Mouse (Mus musculus): Measurements from ENCODE around the gene Slc39a7. TPM values are rescaled to one million over a fixed set of nuclear protein-coding genes. Genes with fewer than 3 reads are reported as not detected.
"Not testable (repeated sequence)": the region's sequence is repeated elsewhere in the genome, so short reads cannot be mapped to it uniquely, and the experiment has no call there.

Slc39a7 gene
- polyA plus RNA-seq, 1 experiment from 2014 or later, result 160 TPM

DNA sequence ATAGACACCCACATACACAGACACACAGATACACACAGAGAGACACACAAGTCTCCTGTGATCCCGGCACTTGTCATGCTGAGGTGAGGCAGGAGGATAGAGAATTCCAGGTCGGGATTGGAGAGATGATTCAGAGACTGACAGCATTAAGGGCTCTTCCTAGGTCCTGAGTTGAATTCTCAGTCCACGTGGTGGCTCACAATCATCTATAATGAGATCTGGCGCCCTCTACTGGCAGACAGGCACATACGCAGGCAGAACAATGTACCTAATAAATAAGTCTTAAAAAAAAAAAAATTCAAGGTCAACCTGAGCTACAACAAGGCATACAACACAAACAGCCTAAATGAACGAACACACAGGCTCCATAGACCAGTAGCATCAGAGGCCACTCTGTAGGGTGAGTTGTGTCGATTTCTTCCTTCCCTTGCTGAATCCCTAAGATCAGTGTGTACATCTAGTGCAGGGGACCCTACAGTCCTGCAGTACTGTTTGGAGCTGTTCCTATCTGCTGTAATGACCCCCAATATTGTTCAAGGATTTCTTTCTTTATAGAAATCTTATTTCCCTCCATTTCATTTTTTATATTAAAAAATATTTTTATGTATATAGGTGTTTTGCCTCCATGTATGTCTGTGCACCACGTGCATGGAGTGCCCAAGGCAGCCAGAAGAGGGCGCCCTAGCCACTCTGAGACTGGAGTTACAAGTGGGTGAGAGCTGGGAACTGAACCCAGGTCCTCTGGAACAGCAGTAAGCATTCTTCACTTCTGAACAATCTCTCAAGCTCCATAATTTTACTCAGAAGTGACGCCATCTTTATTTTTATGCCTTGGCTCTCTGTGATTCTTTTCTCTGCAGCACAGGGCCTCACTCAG lies 39.5 kb downstream of the Slc39a7 start:
- WGBS, result 31% methylated on average over 10 of the region's 10 CpGs
- Histone ChIP-seq H3K4me1 (no peaks in the 10 kb centered on the region), H3K27ac (no peak overlapping the region), H3K9ac (no peak overlapping the region), H3K9me3 (no peaks in the 10 kb centered on the region), H3K27me3 (0 out of 2 replicates have a peak, but pooled peaks cover 7% of the 10 kb centered on the region), H3K4me2 (no peak overlapping the region), H3K4me3 (replicated peaks) (no peak overlapping the region), H3K36me3 (replicated peaks) (no peaks in the 10 kb centered on the region)
- peak; percentile 39; the same call in 1 of the 2 replicates for ATAC-seq (ENCODE audit: low FRiP score)

DNA sequence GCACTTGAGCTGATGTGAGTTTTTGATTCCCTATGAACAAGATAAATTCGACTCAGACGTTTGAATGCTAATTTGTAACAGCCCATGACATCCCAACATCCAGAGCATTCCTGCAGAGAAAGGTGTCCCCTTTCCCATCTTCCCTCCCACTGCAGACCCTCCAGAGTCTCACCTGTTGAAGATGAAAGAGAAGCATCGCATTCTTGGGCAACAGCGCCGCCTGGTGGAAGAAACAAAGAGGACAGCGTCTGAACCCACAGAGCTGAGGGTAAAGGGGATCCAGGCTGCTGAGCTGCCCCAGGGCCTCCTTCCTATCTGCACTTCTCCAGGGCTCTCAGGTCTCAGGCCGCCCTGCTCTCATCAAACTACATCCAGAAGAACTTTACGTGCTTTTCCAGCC lies 49.3 kb downstream of the Slc39a7 start:
- not testable (repeated sequence) for H3K36me3 ChIP-seq (replicated peaks); H3K9me3 ChIP-seq; H3K27ac ChIP-seq; H3K9ac ChIP-seq; ATAC-seq (ENCODE audit: low FRiP score)
- peaks cover 36% of the 10 kb centered on the region for H3K27me3 ChIP-seq
- peak overlapping the region; percentile 59 for H3K4me2 ChIP-seq
- WGBS, result 11% methylated on average over 8 of the region's 8 CpGs
- H3K4me3 ChIP-seq (replicated peaks), result peak overlapping the region; percentile 45
- peaks cover 20% of the 10 kb centered on the region for H3K4me1 ChIP-seq

DNA sequence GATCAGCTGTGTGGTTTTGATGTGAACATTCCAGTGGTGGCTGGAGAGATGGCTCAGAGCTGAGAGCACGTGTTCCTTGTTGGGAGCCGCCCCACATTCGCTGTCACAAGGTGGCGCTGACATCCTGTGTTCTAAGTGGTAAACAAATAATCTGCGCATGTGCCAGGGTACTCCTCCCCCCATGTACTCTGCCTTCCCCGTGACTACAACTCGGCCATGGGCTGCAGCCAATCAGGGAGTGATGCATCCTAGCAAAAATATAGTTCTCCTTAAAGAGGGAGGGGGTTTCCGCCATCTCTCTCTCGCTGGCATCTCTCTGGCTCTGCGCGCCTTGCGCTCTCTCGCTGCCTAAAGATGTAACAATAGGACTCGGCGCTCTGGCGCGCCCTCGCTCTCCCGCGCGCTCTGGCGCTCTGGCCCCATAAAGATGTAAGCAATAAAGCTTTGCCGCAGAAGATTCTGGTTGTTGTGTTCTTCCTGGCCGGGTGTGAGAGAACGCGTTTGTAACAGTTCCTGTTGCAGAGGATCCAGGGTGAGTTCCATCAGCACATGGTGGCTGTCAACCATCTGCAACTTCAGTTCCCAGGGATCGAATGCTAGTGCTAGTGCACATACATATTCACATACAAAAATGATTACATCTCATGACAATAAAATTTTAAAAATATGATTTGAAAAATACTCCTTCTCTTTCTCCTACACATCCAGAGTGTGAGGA lies 50.1 kb downstream of the Slc39a7 start:
- Histone ChIP-seq H3K4me2 (peak overlapping the region; percentile 59), H3K4me3 (replicated peaks) (peak overlapping the region; percentile 45), H3K27ac (peak overlapping the region; percentile 90), H3K27me3 (peaks cover 44% of the 10 kb centered on the region), H3K4me1 (peaks cover 20% of the 10 kb centered on the region), H3K9ac (peak overlapping the region; percentile 62)
- H3K36me3 ChIP-seq (replicated peaks); H3K9me3 ChIP-seq: not testable (repeated sequence)
- under 1% methylated on average over 27 of the region's 27 CpGs for WGBS
- ATAC-seq (ENCODE audit: low FRiP score), result peak; percentile 95

DNA sequence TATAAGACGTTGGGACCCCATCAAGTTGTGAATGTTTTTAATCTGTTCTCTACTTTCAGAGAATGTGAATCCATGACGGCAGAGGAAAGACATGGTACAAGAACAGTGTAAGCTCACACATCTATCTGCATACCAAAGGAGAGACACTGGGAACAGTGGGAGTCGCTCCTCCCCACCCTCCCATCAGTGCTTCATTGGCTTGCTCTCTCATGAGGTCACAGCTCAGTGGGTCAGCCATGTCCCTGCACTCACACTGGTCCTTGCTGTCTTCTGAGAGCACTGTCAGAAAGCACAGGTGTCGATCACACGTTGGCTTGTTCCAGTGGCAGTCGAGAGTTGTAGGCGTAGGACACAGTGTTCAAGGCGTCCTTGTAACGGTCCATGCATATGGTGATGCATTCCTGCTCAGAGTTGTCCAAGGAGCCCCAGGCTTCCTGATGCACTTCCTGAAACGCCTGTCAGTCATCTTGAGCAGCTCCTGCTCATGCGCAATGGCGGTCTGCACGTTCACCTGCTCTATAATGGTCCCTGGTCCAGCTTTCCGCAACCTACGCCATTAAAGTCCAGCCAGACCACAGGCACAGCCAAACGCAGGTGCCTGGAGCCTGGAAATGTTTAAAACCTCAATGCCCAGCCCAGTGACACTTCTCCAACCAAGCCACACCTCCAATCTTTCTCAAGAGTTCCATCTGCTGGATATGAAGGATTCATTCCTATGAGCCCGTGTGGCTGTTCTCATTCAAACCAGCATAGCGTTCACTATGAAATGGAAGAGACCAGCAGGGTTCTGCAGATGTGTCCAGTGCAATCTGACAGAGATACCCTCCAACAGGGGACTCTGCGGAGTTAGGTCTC lies 51.1 kb downstream of the Slc39a7 start:
- Histone ChIP-seq H3K4me1 (peaks cover 20% of the 10 kb centered on the region), H3K27ac (no peak overlapping the region), H3K36me3 (replicated peaks) (no peaks in the 10 kb centered on the region), H3K9ac (no peak overlapping the region), H3K27me3 (peaks cover 48% of the 10 kb centered on the region), H3K4me3 (replicated peaks) (no peak overlapping the region; the same call in 1 of the 2 replicates), H3K4me2 (peak overlapping the region; percentile 24), H3K9me3 (no peaks in the 10 kb centered on the region)
- no peak for ATAC-seq (ENCODE audit: low FRiP score)
- 81% methylated on average over 19 of the region's 19 CpGs for WGBS

DNA sequence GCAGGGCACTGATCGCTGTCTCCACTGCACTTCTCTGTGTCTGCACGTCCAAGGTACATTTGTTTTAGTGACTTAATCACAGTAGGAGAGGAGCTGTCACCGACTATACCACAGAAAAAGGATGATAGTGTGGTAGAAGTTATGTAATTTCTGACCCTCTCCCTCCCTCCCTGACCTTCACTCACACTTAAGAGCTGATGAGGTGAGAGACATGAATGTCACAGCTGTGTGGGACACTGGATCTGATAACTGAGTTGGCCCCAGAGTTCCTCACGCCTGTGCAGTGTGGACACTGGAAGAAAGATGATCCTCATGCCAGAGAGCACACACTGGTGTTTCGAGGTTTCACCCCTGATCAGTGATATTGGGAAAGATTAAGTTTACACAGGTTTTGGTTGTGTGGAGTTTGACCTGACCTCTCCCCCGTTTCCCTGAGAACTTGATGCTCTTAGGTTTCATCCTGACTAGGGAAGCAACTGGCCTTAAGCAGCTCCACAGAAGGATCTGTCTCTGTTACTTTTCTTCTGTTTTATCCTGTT lies 51.9 kb downstream of the Slc39a7 start:
- Histone ChIP-seq H3K4me2 (no peak overlapping the region), H3K27ac (no peak overlapping the region), H3K4me3 (replicated peaks) (no peak overlapping the region), H3K36me3 (replicated peaks) (no peaks in the 10 kb centered on the region), H3K4me1 (peaks cover 20% of the 10 kb centered on the region), H3K27me3 (peaks cover 50% of the 10 kb centered on the region), H3K9me3 (no peaks in the 10 kb centered on the region), H3K9ac (no peak overlapping the region)
- WGBS, result 78% methylated on average over 6 of the region's 6 CpGs
- no peak for ATAC-seq (ENCODE audit: low FRiP score)

DNA sequence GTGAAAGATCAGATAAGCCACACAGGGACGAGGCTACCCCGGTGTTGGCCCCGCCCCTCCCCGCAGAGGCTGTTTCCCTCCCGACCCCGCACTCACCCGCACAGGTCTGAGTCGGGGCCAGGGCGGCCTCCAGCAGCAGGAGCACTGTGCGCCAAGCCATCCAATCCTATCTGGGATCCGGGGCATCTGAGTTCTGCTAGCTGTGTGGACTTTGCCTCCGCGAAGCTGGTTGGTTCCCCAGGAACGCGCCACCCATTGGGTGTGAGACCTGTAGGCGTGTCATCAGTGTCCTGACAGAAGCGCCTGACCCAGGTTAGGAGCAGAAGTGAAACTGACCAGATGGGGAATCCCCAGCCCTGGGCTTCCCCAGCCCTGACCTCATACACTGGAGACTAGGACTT lies 52.9 kb downstream of the Slc39a7 start:
- Histone ChIP-seq H3K9ac (0 out of 2 replicates have a peak overlapping the region, but pooled peaks have one; percentile 25), H3K4me2 (peak overlapping the region; percentile 51), H3K27ac (no peak overlapping the region), H3K9me3 (no peaks in the 10 kb centered on the region), H3K36me3 (replicated peaks) (no peaks in the 10 kb centered on the region), H3K4me3 (replicated peaks) (peak overlapping the region; percentile 33), H3K4me1 (peaks cover 20% of the 10 kb centered on the region), H3K27me3 (peaks cover 50% of the 10 kb centered on the region)
- no peak for ATAC-seq (ENCODE audit: low FRiP score)
- WGBS, result under 1% methylated on average over 17 of the region's 17 CpGs

MicroRNAs within 50 kb of the gene (microRNA counts, 519-probe panel; counts per million panel counts)
- microRNA mmu-miR-219, result 2,532 counts per million, percentile 17 among the panel's probes with 10 or more counts

Small RNA genes lying within 50 kb of the gene (microRNA-seq; reads per million reads assigned to microRNA genes)
- gene Mir219a-1 (2.9 reads per million, percentile 6 among the genes with 10 or more reads in this experiment), gene Mir219c (not detected)

Other genes starting within 250 kb of the Slc39a7 start
- 11.4 and 13.3 TPM in 2 replicates for gene Angptl4, start 249.9 kb downstream of the Slc39a7 start, polyA plus RNA-seq (2016; fragmentation: Nextera tagmentation; extraction: Ambion mirVana)
- gene Kank3, start 221.2 kb downstream of the Slc39a7 start, polyA plus RNA-seq (2016; fragmentation: Nextera tagmentation; extraction: Ambion mirVana), result 27.3 and 27.8 TPM in 2 replicates
- gene Rps28, start 207.1 kb downstream of the Slc39a7 start, polyA plus RNA-seq (2016; fragmentation: Nextera tagmentation; extraction: Ambion mirVana), result 686 and 713 TPM in 2 replicates
- 371 and 397 TPM in 2 replicates for gene Ndufa7, start 207.1 kb downstream of the Slc39a7 start, polyA plus RNA-seq (2016; fragmentation: Nextera tagmentation; extraction: Ambion mirVana)
- gene Cd320, start 188.6 kb downstream of the Slc39a7 start, polyA plus RNA-seq (2016; fragmentation: Nextera tagmentation; extraction: Ambion mirVana), result 54.7 and 55.1 TPM in 2 replicates
- gene Gm7029, start 157.8 kb downstream of the Slc39a7 start, polyA plus RNA-seq (2016; fragmentation: Nextera tagmentation; extraction: Ambion mirVana), result not detected in 2 replicates
- gene Kifc1, start 141.0 kb downstream of the Slc39a7 start, polyA plus RNA-seq (2016; fragmentation: Nextera tagmentation; extraction: Ambion mirVana), result 5.4 and 7.4 TPM in 2 replicates
- gene Platr17, start 126.5 kb downstream of the Slc39a7 start, polyA plus RNA-seq (2016; fragmentation: Nextera tagmentation; extraction: Ambion mirVana), result not detected in 2 replicates
- gene Daxx, start 122.3 kb downstream of the Slc39a7 start, polyA plus RNA-seq (2016; fragmentation: Nextera tagmentation; extraction: Ambion mirVana), result 67.9 and 68.2 TPM in 2 replicates
- gene Tapbp, start 115.8 kb downstream of the Slc39a7 start, polyA plus RNA-seq (2016; fragmentation: Nextera tagmentation; extraction: Ambion mirVana), result 16.1 and 19.5 TPM in 2 replicates
- 23.1 and 23.5 TPM in 2 replicates for gene Zbtb22, start 115.8 kb downstream of the Slc39a7 start, polyA plus RNA-seq (2016; fragmentation: Nextera tagmentation; extraction: Ambion mirVana)
- 53.7 and 55.9 TPM in 2 replicates for gene Rgl2, start 102.1 kb downstream of the Slc39a7 start, polyA plus RNA-seq (2016; fragmentation: Nextera tagmentation; extraction: Ambion mirVana)
- gene Pfdn6, start 91.3 kb downstream of the Slc39a7 start, polyA plus RNA-seq (2016; fragmentation: Nextera tagmentation; extraction: Ambion mirVana), result 198 and 201 TPM in 2 replicates
- 40.1 and 41.9 TPM in 2 replicates for gene Wdr46, start 91.0 kb downstream of the Slc39a7 start, polyA plus RNA-seq (2016; fragmentation: Nextera tagmentation; extraction: Ambion mirVana)
- gene B3galt4, start 80.2 kb downstream of the Slc39a7 start, polyA plus RNA-seq (2016; fragmentation: Nextera tagmentation; extraction: Ambion mirVana), result 5.0 and 7.1 TPM in 2 replicates
- gene Vps52, start 75.9 kb downstream of the Slc39a7 start, polyA plus RNA-seq (2016; fragmentation: Nextera tagmentation; extraction: Ambion mirVana), result 58.4 and 63.5 TPM in 2 replicates
- 934 and 1,034 TPM in 2 replicates for gene Rps18, start 75.7 kb downstream of the Slc39a7 start, polyA plus RNA-seq (2016; fragmentation: Nextera tagmentation; extraction: Ambion mirVana)
- 23.3 and 28.2 TPM in 2 replicates for gene H2-K1, start 31.3 kb downstream of the Slc39a7 start, polyA plus RNA-seq (2016; fragmentation: Nextera tagmentation; extraction: Ambion mirVana)
- gene Ring1, start 7.0 kb downstream of the Slc39a7 start, polyA plus RNA-seq (2016; fragmentation: Nextera tagmentation; extraction: Ambion mirVana), result 19.1 and 23.6 TPM in 2 replicates
- gene H2-Ke6, start 3.6 kb downstream of the Slc39a7 start, polyA plus RNA-seq (2016; fragmentation: Nextera tagmentation; extraction: Ambion mirVana), result 92.8 and 103 TPM in 2 replicates
- 54.8 and 59.5 TPM in 2 replicates for gene Rxrb, start 130 bp upstream of the Slc39a7 start, polyA plus RNA-seq (2016; fragmentation: Nextera tagmentation; extraction: Ambion mirVana)
- gene Col11a2, start 7.8 kb upstream of the Slc39a7 start, polyA plus RNA-seq (2016; fragmentation: Nextera tagmentation; extraction: Ambion mirVana), result 1.4 and 2.5 TPM in 2 replicates
- 0.27 and 0.41 TPM in 2 replicates for gene H2-Oa, start 60.7 kb upstream of the Slc39a7 start, polyA plus RNA-seq (2016; fragmentation: Nextera tagmentation; extraction: Ambion mirVana)
- 9.1 and 9.6 TPM in 2 replicates for gene H2-DMa, start 87.9 kb upstream of the Slc39a7 start, polyA plus RNA-seq (2016; fragmentation: Nextera tagmentation; extraction: Ambion mirVana)
- 138 and 146 TPM in 2 replicates for gene Brd2, start 91.0 kb upstream of the Slc39a7 start, polyA plus RNA-seq (2016; fragmentation: Nextera tagmentation; extraction: Ambion mirVana)
- not detected in 2 replicates for gene H2-DMb2, start 111.6 kb upstream of the Slc39a7 start, polyA plus RNA-seq (2016; fragmentation: Nextera tagmentation; extraction: Ambion mirVana)
- 0.38 and 0.69 TPM in 2 replicates for gene H2-DMb1, start 121.4 kb upstream of the Slc39a7 start, polyA plus RNA-seq (2016; fragmentation: Nextera tagmentation; extraction: Ambion mirVana)
- 1.3 and 2.2 TPM in 2 replicates for gene Tap1, start 155.9 kb upstream of the Slc39a7 start, polyA plus RNA-seq (2016; fragmentation: Nextera tagmentation; extraction: Ambion mirVana)
- 0.78 and 1.1 TPM in 2 replicates for gene Psmb9, start 156.1 kb upstream of the Slc39a7 start, polyA plus RNA-seq (2016; fragmentation: Nextera tagmentation; extraction: Ambion mirVana)
- gene Psmb8, start 166.0 kb upstream of the Slc39a7 start, polyA plus RNA-seq (2016; fragmentation: Nextera tagmentation; extraction: Ambion mirVana), result 0.53 and 1.7 TPM in 2 replicates
- gene Tap2, start 171.8 kb upstream of the Slc39a7 start, polyA plus RNA-seq (2016; fragmentation: Nextera tagmentation; extraction: Ambion mirVana), result 0.47 and 1.1 TPM in 2 replicates
- not detected in 2 replicates for gene H2-Ob, start 207.2 kb upstream of the Slc39a7 start, polyA plus RNA-seq (2016; fragmentation: Nextera tagmentation; extraction: Ambion mirVana)
- gene H2-Ab1, start 226.0 kb upstream of the Slc39a7 start, polyA plus RNA-seq (2016; fragmentation: Nextera tagmentation; extraction: Ambion mirVana), result 1.9 and 2.5 TPM in 2 replicates

All from forebrain, embryonic 12.5 days (tissue).